In the genomic region with DNA sequence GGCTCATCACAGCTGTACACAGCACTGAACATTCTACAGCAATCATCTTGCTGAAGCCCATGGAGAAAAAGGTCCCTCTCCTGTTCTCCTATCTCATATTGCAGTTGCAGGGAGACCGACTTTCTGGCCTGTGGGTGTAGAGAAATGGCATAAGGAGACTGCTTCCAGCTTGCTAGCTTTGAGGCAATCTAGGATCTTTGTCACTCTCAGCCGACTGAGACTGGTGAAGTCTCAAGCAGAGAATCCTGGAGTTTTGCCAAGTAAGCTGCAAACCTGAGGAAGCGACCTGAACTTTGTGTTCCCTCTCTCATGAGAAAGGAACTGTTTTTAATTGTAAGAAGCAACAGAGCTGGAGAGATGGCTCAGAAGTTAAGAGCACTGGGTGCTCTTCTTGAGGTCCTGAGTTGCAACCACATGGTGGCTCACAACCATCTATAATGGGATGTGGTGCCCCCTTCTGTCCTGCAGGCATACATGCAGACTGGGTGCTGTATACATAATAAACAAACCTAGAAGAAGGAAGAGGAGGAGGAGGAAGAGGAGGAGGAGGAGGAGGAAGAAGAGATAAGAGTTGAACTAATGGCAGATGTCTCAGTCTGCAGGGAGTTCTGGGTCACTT, we compare ENCODE assay signal across 14 mouse cellular contexts. TPM values are rescaled to one million over a fixed set of nuclear protein-coding genes. Genes with fewer than 3 reads are reported as not detected.
DNase-seq lines count a peak whose midpoint lies in the region; ATAC-seq and TF ChIP-seq lines count a peak whose summit lies in the region.
"Had no signal": no experiment of that assay in that cellular context is flagged by ENCODE, and none has a peak within 500 bp of the region (broad histone marks: within the 10 kb centered on the region; RNA-seq: fewer than 3 reads in every experiment).

No protein-coding gene starts in this region.

- no peak overlapping the region for H3K4me2 ChIP-seq in heart, postnatal 0 days (ENCODE audit: low read depth, low read length)
- no peak overlapping the region for H3K4me2 ChIP-seq in heart, embryonic 11.5 days
- H3K4me2 ChIP-seq in midbrain, postnatal 0 days (ENCODE audit: low read depth, low read length, poor library complexity, severe bottlenecking), result no peak overlapping the region
- no peak overlapping the region for H3K4me2 ChIP-seq in midbrain, embryonic 13.5 days (replicated peaks)
- no peak overlapping the region for H3K4me2 ChIP-seq in stomach, postnatal 0 days (replicated peaks; ENCODE audit: low read depth)
- no peak overlapping the region for H3K4me2 ChIP-seq in forebrain, embryonic 12.5 days

- H3K36me3 ChIP-seq in heart, postnatal 0 days (replicated peaks; ENCODE audit: control insufficient read depth, insufficient read depth, low read length), result no peaks in the 10 kb centered on the region
- H3K36me3 ChIP-seq in heart, embryonic 11.5 days (ENCODE audit: control insufficient read depth, insufficient read depth, low read length), result no peaks in the 10 kb centered on the region
- H3K36me3 ChIP-seq in midbrain, postnatal 0 days (ENCODE audit: insufficient read depth, low read length), result no peaks in the 10 kb centered on the region
- H3K36me3 ChIP-seq in midbrain, embryonic 13.5 days, result no peaks in the 10 kb centered on the region
- no peaks in the 10 kb centered on the region for H3K36me3 ChIP-seq in stomach, postnatal 0 days (ENCODE audit: control insufficient read depth, insufficient read depth, low read length)
- H3K36me3 ChIP-seq in forebrain, embryonic 12.5 days (replicated peaks), result no peaks in the 10 kb centered on the region

- DNase-seq in heart, postnatal 0 days (ENCODE audit: low spot score), result no peak
- no peak for DNase-seq in midbrain, postnatal 0 days (ENCODE audit: low spot score)
- peak; percentile 47 for DNase-seq in ZHBTc4 (ENCODE audit: low read depth, low spot score)
- no peak for DNase-seq in stomach, postnatal 0 days (ENCODE audit: low spot score)
- DNase-seq: cerebellum, postnatal 14 days; gastrocnemius, postnatal 36 days; heart, postnatal 36 days; kidney, postnatal 10 days; lung, adult 2 months had no signal

- no peaks in the 10 kb centered on the region for H3K27me3 ChIP-seq in heart, postnatal 0 days (ENCODE audit: control insufficient read depth, insufficient read depth, low read length)
- no peaks in the 10 kb centered on the region for H3K27me3 ChIP-seq in heart, embryonic 11.5 days (ENCODE audit: control insufficient read depth, insufficient read depth, low read length)
- H3K27me3 ChIP-seq in midbrain, postnatal 0 days (ENCODE audit: insufficient read depth, low read length), result no peaks in the 10 kb centered on the region
- no peaks in the 10 kb centered on the region for H3K27me3 ChIP-seq in midbrain, embryonic 13.5 days
- no peaks in the 10 kb centered on the region for H3K27me3 ChIP-seq in stomach, postnatal 0 days (ENCODE audit: control insufficient read depth, insufficient read depth, low read length)
- 0 out of 2 replicates have a peak, but pooled peaks cover 4% of the 10 kb centered on the region for H3K27me3 ChIP-seq in forebrain, embryonic 12.5 days

- H3K9ac ChIP-seq in heart, postnatal 0 days (replicated peaks; ENCODE audit: low read depth, low read length), result no peak overlapping the region
- no peak overlapping the region for H3K9ac ChIP-seq in heart, embryonic 11.5 days (ENCODE audit: low read depth, low read length)
- H3K9ac ChIP-seq in midbrain, postnatal 0 days (replicated peaks; ENCODE audit: low read length, poor library complexity, severe bottlenecking), result no peak overlapping the region
- no peak overlapping the region for H3K9ac ChIP-seq in midbrain, embryonic 13.5 days (replicated peaks)
- H3K9ac ChIP-seq in stomach, postnatal 0 days (ENCODE audit: low read length), result no peak overlapping the region
- no peak overlapping the region for H3K9ac ChIP-seq in forebrain, embryonic 12.5 days

- H3K4me1 ChIP-seq in heart, postnatal 0 days (ENCODE audit: control insufficient read depth, insufficient read depth), result no peaks in the 10 kb centered on the region
- no peaks in the 10 kb centered on the region for H3K4me1 ChIP-seq in heart, embryonic 11.5 days (ENCODE audit: control insufficient read depth, insufficient read depth, low read length)
- no peaks in the 10 kb centered on the region for H3K4me1 ChIP-seq in midbrain, postnatal 0 days (ENCODE audit: insufficient read depth, low read length)
- no peaks in the 10 kb centered on the region for H3K4me1 ChIP-seq in midbrain, embryonic 13.5 days (replicated peaks)
- H3K4me1 ChIP-seq in stomach, postnatal 0 days (replicated peaks; ENCODE audit: control insufficient read depth, insufficient read depth), result no peaks in the 10 kb centered on the region
- H3K4me1 ChIP-seq in forebrain, embryonic 12.5 days, result no peaks in the 10 kb centered on the region

- ATAC-seq in heart, postnatal 0 days (ENCODE audit: insufficient read depth, low read depth), result no peak
- no peak for ATAC-seq in heart, embryonic 11.5 days (replicated peaks; ENCODE audit: insufficient number of reproducible peaks, low FRiP score, low TSS enrichment)
- no peak for ATAC-seq in midbrain, postnatal 0 days (ENCODE audit: low FRiP score)
- ATAC-seq in midbrain, embryonic 13.5 days, result no peak
- ATAC-seq in stomach, postnatal 0 days (ENCODE audit: low FRiP score, low TSS enrichment), result no peak
- ATAC-seq in erythroid progenitor cell, adult 5-6 weeks (replicated peaks; ENCODE audit: low FRiP score, poor library complexity, severe bottlenecking), result no peak
- ATAC-seq in forebrain, embryonic 12.5 days (ENCODE audit: low FRiP score), result no peak

- peak; percentile 29; the same call in 1 of the 2 replicates for TF ChIP-seq CTCF in heart, postnatal 0 days (IDR thresholded peaks at IDR 0.05; ENCODE audit: low read depth)
- peak; percentile 34; the same call in 1 of the 2 replicates for TF ChIP-seq CTCF in midbrain, postnatal 0 days (IDR thresholded peaks at IDR 0.05)
- TF ChIP-seq CTCF in stomach, postnatal 0 days (IDR thresholded peaks at IDR 0.05; ENCODE audit: low read depth), result peak; percentile 58

- WGBS in heart, postnatal 0 days, result 52% methylated on average over 3 of the region's 3 CpGs
- WGBS in heart, embryonic 11.5 days (ENCODE audit: insufficient replicate concordance), result 56% methylated on average over 3 of the region's 3 CpGs
- 64% methylated on average over 3 of the region's 3 CpGs for WGBS in midbrain, postnatal 0 days
- WGBS in midbrain, embryonic 13.5 days, result 69% methylated on average over 3 of the region's 3 CpGs
- WGBS in stomach, postnatal 0 days, result 51% methylated on average over 3 of the region's 3 CpGs
- WGBS in forebrain, embryonic 12.5 days, result 79% methylated on average over 3 of the region's 3 CpGs

- no peak overlapping the region for H3K27ac ChIP-seq in heart, postnatal 0 days (ENCODE audit: low read depth)
- no peak overlapping the region for H3K27ac ChIP-seq in heart, embryonic 11.5 days (ENCODE audit: low read depth, low read length)
- H3K27ac ChIP-seq in midbrain, postnatal 0 days (ENCODE audit: low read depth, low read length), result no peak overlapping the region
- H3K27ac ChIP-seq in midbrain, embryonic 13.5 days, result no peak overlapping the region
- no peak overlapping the region for H3K27ac ChIP-seq in stomach, postnatal 0 days (replicated peaks)
- no peak overlapping the region for H3K27ac ChIP-seq in forebrain, embryonic 12.5 days

- no peak overlapping the region for H3K4me3 ChIP-seq in heart, postnatal 0 days (ENCODE audit: low read depth, low read length)
- no peak overlapping the region for H3K4me3 ChIP-seq in heart, embryonic 11.5 days (ENCODE audit: low read depth, low read length)
- no peak overlapping the region for H3K4me3 ChIP-seq in midbrain, postnatal 0 days (ENCODE audit: low read depth, low read length)
- H3K4me3 ChIP-seq in midbrain, embryonic 13.5 days (replicated peaks), result no peak overlapping the region
- no peak overlapping the region for H3K4me3 ChIP-seq in stomach, postnatal 0 days (ENCODE audit: low read depth, low read length)
- no peak overlapping the region for H3K4me3 ChIP-seq in forebrain, embryonic 12.5 days (replicated peaks)
- H3K4me3 ChIP-seq: erythroblast, embryonic 14.5 days had no signal

- H3K9me3 ChIP-seq in heart, postnatal 0 days (replicated peaks; ENCODE audit: control insufficient read depth, low read length), result no peaks in the 10 kb centered on the region
- H3K9me3 ChIP-seq in heart, embryonic 11.5 days (replicated peaks; ENCODE audit: control insufficient read depth, low read length), result no peaks in the 10 kb centered on the region
- H3K9me3 ChIP-seq in midbrain, postnatal 0 days (ENCODE audit: low read length), result no peaks in the 10 kb centered on the region
- H3K9me3 ChIP-seq in midbrain, embryonic 13.5 days, result no peaks in the 10 kb centered on the region
- no peaks in the 10 kb centered on the region for H3K9me3 ChIP-seq in stomach, postnatal 0 days (ENCODE audit: control insufficient read depth, low read length)
- H3K9me3 ChIP-seq in forebrain, embryonic 12.5 days, result no peaks in the 10 kb centered on the region

- no peak for TF ChIP-seq EP300 in heart, postnatal 0 days (IDR thresholded peaks at IDR 0.05; ENCODE audit: low read depth)
- TF ChIP-seq EP300 in stomach, postnatal 0 days (optimal IDR thresholded peaks at IDR 0.05), result no peak

RNA-seq across cellular contexts. Expression of a gene that starts 18.0 kb away (rescaled TPM):
- 28.2 and 33.4 TPM in 2 replicates for total RNA-seq in heart, postnatal 0 days (2014; rRNA removed; ENCODE audit: low replicate concordance)
- 5.7 and 7.4 TPM in 2 replicates for polyA plus RNA-seq in heart, postnatal 0 days (2015; fragmentation: Nextera tagmentation; extraction: Ambion mirVana)
- 5.4 and 6.2 TPM in 2 replicates for polyA plus RNA-seq in heart, embryonic 11.5 days (2014; fragmentation: Nextera tagmentation; extraction: Ambion mirVana)
- 69.7 and 76.6 TPM in 2 replicates for total RNA-seq in midbrain, postnatal 0 days (2014; rRNA removed)
- 45.7 and 46.5 TPM in 2 replicates for polyA plus RNA-seq in midbrain, postnatal 0 days (2015; fragmentation: Nextera tagmentation; extraction: Ambion mirVana)
- 13.8 and 14.3 TPM in 2 replicates for polyA plus RNA-seq in midbrain, embryonic 13.5 days (2015; fragmentation: Nextera tagmentation; extraction: Ambion mirVana)
- 22.8 and 24.4 TPM in 2 replicates for polyA plus RNA-seq in stomach, postnatal 0 days (2015; fragmentation: Nextera tagmentation; extraction: Ambion mirVana)
- 2.2 TPM in 1 of 2 replicates, not detected in the other for total RNA-seq in erythroid progenitor cell, adult 5-6 weeks (2015; ENCODE audit: low replicate concordance)
- total RNA-seq in erythroid progenitor cell, adult 5-6 weeks (2017; ENCODE audit: low replicate concordance), result not detected in 2 replicates
- polyA plus RNA-seq in forebrain, embryonic 12.5 days (2016; fragmentation: Nextera tagmentation; extraction: Ambion mirVana), result 5.5 and 6.6 TPM in 2 replicates
- polyA plus RNA-seq: erythroblast, embryonic 14.5 days had no signal

RNA-seq across cellular contexts. Expression of a gene that starts 18.1 kb away (rescaled TPM):
- 18.2 and 41.1 TPM in 2 replicates for total RNA-seq in heart, postnatal 0 days (2014; rRNA removed; ENCODE audit: low replicate concordance)
- polyA plus RNA-seq in heart, postnatal 0 days (2015; fragmentation: Nextera tagmentation; extraction: Ambion mirVana), result 10.1 and 10.3 TPM in 2 replicates
- polyA plus RNA-seq in heart, embryonic 11.5 days (2014; fragmentation: Nextera tagmentation; extraction: Ambion mirVana), result 34.9 and 37.7 TPM in 2 replicates
- total RNA-seq in midbrain, postnatal 0 days (2014; rRNA removed), result 49.9 and 58.5 TPM in 2 replicates
- polyA plus RNA-seq in midbrain, postnatal 0 days (2015; fragmentation: Nextera tagmentation; extraction: Ambion mirVana), result 23.4 and 24.7 TPM in 2 replicates
- polyA plus RNA-seq in midbrain, embryonic 13.5 days (2015; fragmentation: Nextera tagmentation; extraction: Ambion mirVana), result 27.3 and 27.9 TPM in 2 replicates
- 7.7 and 9.7 TPM in 2 replicates for polyA plus RNA-seq in stomach, postnatal 0 days (2015; fragmentation: Nextera tagmentation; extraction: Ambion mirVana)
- total RNA-seq in erythroid progenitor cell, adult 5-6 weeks (2015; ENCODE audit: low replicate concordance), result 59.1 and 97.3 TPM in 2 replicates
- total RNA-seq in erythroid progenitor cell, adult 5-6 weeks (2017; ENCODE audit: low replicate concordance), result 32.6 and 43.5 TPM in 2 replicates
- 43.6 and 52.8 TPM in 2 replicates for polyA plus RNA-seq in forebrain, embryonic 12.5 days (2016; fragmentation: Nextera tagmentation; extraction: Ambion mirVana)

RNA-seq across cellular contexts. Expression of a gene that starts 39.4 kb away (rescaled TPM):
- total RNA-seq in heart, postnatal 0 days (2014; rRNA removed; ENCODE audit: low replicate concordance), result 0.31 TPM in 1 of 2 replicates, not detected in the other
- polyA plus RNA-seq in heart, postnatal 0 days (2015; fragmentation: Nextera tagmentation; extraction: Ambion mirVana), result 0.47 and 0.70 TPM in 2 replicates
- 0.51 and 0.70 TPM in 2 replicates for polyA plus RNA-seq in heart, embryonic 11.5 days (2014; fragmentation: Nextera tagmentation; extraction: Ambion mirVana)
- 1.1 and 2.6 TPM in 2 replicates for total RNA-seq in midbrain, postnatal 0 days (2014; rRNA removed)
- 2.9 TPM in 2 replicates for polyA plus RNA-seq in midbrain, postnatal 0 days (2015; fragmentation: Nextera tagmentation; extraction: Ambion mirVana)
- polyA plus RNA-seq in midbrain, embryonic 13.5 days (2015; fragmentation: Nextera tagmentation; extraction: Ambion mirVana), result 1.0 and 1.3 TPM in 2 replicates
- polyA plus RNA-seq in stomach, postnatal 0 days (2015; fragmentation: Nextera tagmentation; extraction: Ambion mirVana), result 1.5 and 1.7 TPM in 2 replicates
- not detected in 2 replicates for total RNA-seq in erythroid progenitor cell, adult 5-6 weeks (2015; ENCODE audit: low replicate concordance)
- not detected in 2 replicates for total RNA-seq in erythroid progenitor cell, adult 5-6 weeks (2017; ENCODE audit: low replicate concordance)
- 0.42 and 0.59 TPM in 2 replicates for polyA plus RNA-seq in forebrain, embryonic 12.5 days (2016; fragmentation: Nextera tagmentation; extraction: Ambion mirVana)
- polyA plus RNA-seq: erythroblast, embryonic 14.5 days had no signal

RNA-seq across cellular contexts. Expression of a gene that starts 40.0 kb away (rescaled TPM):
- total RNA-seq in heart, postnatal 0 days (2014; rRNA removed; ENCODE audit: low replicate concordance), result not detected in 2 replicates
- polyA plus RNA-seq in heart, postnatal 0 days (2015; fragmentation: Nextera tagmentation; extraction: Ambion mirVana), result 0.10 and 0.44 TPM in 2 replicates
- not detected in 2 replicates for polyA plus RNA-seq in heart, embryonic 11.5 days (2014; fragmentation: Nextera tagmentation; extraction: Ambion mirVana)
- total RNA-seq in midbrain, postnatal 0 days (2014; rRNA removed), result 1.1 and 2.9 TPM in 2 replicates
- 2.1 and 2.5 TPM in 2 replicates for polyA plus RNA-seq in midbrain, postnatal 0 days (2015; fragmentation: Nextera tagmentation; extraction: Ambion mirVana)
- polyA plus RNA-seq in midbrain, embryonic 13.5 days (2015; fragmentation: Nextera tagmentation; extraction: Ambion mirVana), result 0.28 and 0.55 TPM in 2 replicates
- 0.33 TPM in 2 replicates for polyA plus RNA-seq in stomach, postnatal 0 days (2015; fragmentation: Nextera tagmentation; extraction: Ambion mirVana)
- total RNA-seq in erythroid progenitor cell, adult 5-6 weeks (2015; ENCODE audit: low replicate concordance), result not detected in 2 replicates
- total RNA-seq in erythroid progenitor cell, adult 5-6 weeks (2017; ENCODE audit: low replicate concordance), result not detected in 2 replicates
- 0.17 and 0.31 TPM in 2 replicates for polyA plus RNA-seq in forebrain, embryonic 12.5 days (2016; fragmentation: Nextera tagmentation; extraction: Ambion mirVana)

RNA-seq across cellular contexts. Expression of a gene that starts 45.2 kb away (rescaled TPM):
- total RNA-seq in heart, postnatal 0 days (2014; rRNA removed; ENCODE audit: low replicate concordance), result 3.6 TPM in 1 of 2 replicates, not detected in the other
- 1.5 and 2.5 TPM in 2 replicates for polyA plus RNA-seq in heart, postnatal 0 days (2015; fragmentation: Nextera tagmentation; extraction: Ambion mirVana)
- 3.7 and 5.3 TPM in 2 replicates for polyA plus RNA-seq in heart, embryonic 11.5 days (2014; fragmentation: Nextera tagmentation; extraction: Ambion mirVana)
- 22.5 and 25.3 TPM in 2 replicates for total RNA-seq in midbrain, postnatal 0 days (2014; rRNA removed)
- 30.8 and 35.5 TPM in 2 replicates for polyA plus RNA-seq in midbrain, postnatal 0 days (2015; fragmentation: Nextera tagmentation; extraction: Ambion mirVana)
- polyA plus RNA-seq in midbrain, embryonic 13.5 days (2015; fragmentation: Nextera tagmentation; extraction: Ambion mirVana), result 4.4 and 4.8 TPM in 2 replicates
- 4.8 and 4.9 TPM in 2 replicates for polyA plus RNA-seq in stomach, postnatal 0 days (2015; fragmentation: Nextera tagmentation; extraction: Ambion mirVana)
- total RNA-seq in erythroid progenitor cell, adult 5-6 weeks (2015; ENCODE audit: low replicate concordance), result 5.0 and 11.5 TPM in 2 replicates
- total RNA-seq in erythroid progenitor cell, adult 5-6 weeks (2017; ENCODE audit: low replicate concordance), result 2.8 and 13.5 TPM in 2 replicates
- 5.8 and 6.3 TPM in 2 replicates for polyA plus RNA-seq in forebrain, embryonic 12.5 days (2016; fragmentation: Nextera tagmentation; extraction: Ambion mirVana)
